Mouse (Mus musculus) spleen, adult 2 months (tissue): ENCODE data around the gene Limk1.

ENCODE experiments used
- CTCF ChIP-seq: fragments of 200-500 bp; IDR thresholded peaks from 2 replicates; pipeline ENCODE4 v1.5.1; 2011; ENCODE audit warnings: mild to moderate bottlenecking, inconsistent platforms; ENCODE audit not compliant: insufficient read depth, insufficient read length, insufficient replicate concordance; ENCODE audit errors: extremely low read depth
- POLR2A ChIP-seq: fragments of 200-500 bp; IDR thresholded peaks from 2 replicates; pipeline ENCODE4 v1.6.1; 2011; ENCODE audit warnings: low read depth, low read length, inconsistent platforms

DNA sequence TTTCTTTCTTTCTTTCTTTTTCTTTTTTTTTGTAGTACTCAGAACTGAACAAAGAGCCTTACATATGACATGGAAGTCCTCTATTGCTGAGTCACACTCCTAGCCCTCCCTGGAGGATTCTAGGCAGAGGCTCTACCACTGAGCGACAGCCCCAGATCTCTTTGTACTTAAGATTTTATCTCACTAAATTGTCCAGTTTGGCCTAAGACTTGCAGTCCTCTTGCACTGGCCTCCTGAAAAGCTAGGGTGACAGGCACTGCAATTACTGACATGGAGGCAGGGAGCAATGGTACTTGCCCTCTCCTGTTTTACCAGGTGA lies 16.2 kb downstream of the Limk1 start:
- TF ChIP-seq POLR2A (no peak), CTCF (no peak)
